Mouse (Mus musculus) bone marrow macrophage, adult 2 months (primary cell): ENCODE measurements around the gene Vwc2. TPM values are rescaled to one million over a fixed set of nuclear protein-coding genes. Genes with fewer than 3 reads are reported as not detected.

Source experiments
- H3K27ac ChIP-seq: 2 replicates; pipeline ENCODE4 v1.5.1; 2012; ENCODE audit warnings: low read depth, low read length; ENCODE audit not compliant: insufficient read depth
- H3K4me1 ChIP-seq: 2 replicates; pipeline ENCODE4 v1.6.1; 2012; ENCODE audit warnings: low read length; ENCODE audit not compliant: control insufficient read depth, insufficient read depth
- H3K4me3 ChIP-seq: 2 replicates; pipeline ENCODE4 v1.5.1; 2012; ENCODE audit warnings: mild to moderate bottlenecking, low read length, moderate library complexity; ENCODE audit not compliant: insufficient read depth
- CTCF ChIP-seq: IDR thresholded peaks from 2 replicates; pipeline ENCODE4 v1.5.1; 2012; ENCODE audit warnings: low read depth, mild to moderate bottlenecking, low read length, moderate library complexity
- POLR2A ChIP-seq: IDR thresholded peaks from 2 replicates; pipeline ENCODE4 v1.6.1; 2012; ENCODE audit warnings: mild to moderate bottlenecking, low read depth, low read length, borderline replicate concordance
- polyA plus RNA-seq: library from polyadenylated mRNA; stranded (reverse); fragments of >200 nt; gene quantifications from 2 replicates; pipeline ENCODE4 v1.2.4, GENCODE M21; 2012; ENCODE audit not compliant: missing spikeins, insufficient read depth, insufficient read length

Gene Vwc2
- polyA plus RNA-seq, 1 experiment, result not detected

GRCm38 (mm10) chr11:11115031-11115647, 1.1 kb downstream of the Vwc2 start:
- no peak overlapping the region for H3K27ac ChIP-seq
- no peaks in the 10 kb centered on the region for H3K4me1 ChIP-seq
- H3K4me3 ChIP-seq, result no peak overlapping the region
- no peak for TF ChIP-seq POLR2A
- no peak for TF ChIP-seq CTCF

- Histone ChIP-seq H3K4me3 (no peak overlapping the region), H3K27ac (no peak overlapping the region), H3K4me1 (no peaks in the 10 kb centered on the region)
- no peak for TF ChIP-seq POLR2A
- TF ChIP-seq CTCF, result no peak
Observed at GRCm38 (mm10) chr11:11115648-11116590, 1.9 kb downstream of the Vwc2 start.

GRCm38 (mm10) chr11:11116736-11117135, 2.7 kb downstream of the Vwc2 start:
- TF ChIP-seq CTCF, result no peak
- TF ChIP-seq POLR2A, result no peak

GRCm38 (mm10) chr11:11122866-11123265, 8.8 kb downstream of the Vwc2 start:
- no peaks in the 10 kb centered on the region for H3K4me1 ChIP-seq
- H3K27ac ChIP-seq, result no peak overlapping the region
- H3K4me3 ChIP-seq, result no peak overlapping the region
- no peak for TF ChIP-seq POLR2A
- no peak for TF ChIP-seq CTCF

More at GRCm38 (mm10) chr11:11116736-11117135, 2.7 kb downstream of the Vwc2 start:
- H3K4me3 ChIP-seq, result no peak overlapping the region
- no peak overlapping the region for H3K27ac ChIP-seq
- no peaks in the 10 kb centered on the region for H3K4me1 ChIP-seq

- Histone ChIP-seq H3K4me3 (no peak overlapping the region), H3K27ac (no peak overlapping the region), H3K4me1 (no peaks in the 10 kb centered on the region)
- no peak for TF ChIP-seq POLR2A
- TF ChIP-seq CTCF, result no peak
Observed at GRCm38 (mm10) chr11:11131414-11132077, 17.5 kb downstream of the Vwc2 start.

- TF ChIP-seq CTCF (no peak), POLR2A (no peak)
- H3K4me1 ChIP-seq, result no peaks in the 10 kb centered on the region
- no peak overlapping the region for H3K4me3 ChIP-seq
- H3K27ac ChIP-seq, result no peak overlapping the region
Observed at GRCm38 (mm10) chr11:11140622-11141021, 26.6 kb downstream of the Vwc2 start.

GRCm38 (mm10) chr11:11152681-11153080, 38.7 kb downstream of the Vwc2 start:
- Histone ChIP-seq H3K4me3 (no peak overlapping the region), H3K27ac (no peak overlapping the region), H3K4me1 (no peaks in the 10 kb centered on the region)
- TF ChIP-seq CTCF, result no peak
- no peak for TF ChIP-seq POLR2A

- TF ChIP-seq POLR2A (no peak), CTCF (no peak)
- no peaks in the 10 kb centered on the region for H3K4me1 ChIP-seq
- no peak overlapping the region for H3K27ac ChIP-seq
- no peak overlapping the region for H3K4me3 ChIP-seq
Observed at GRCm38 (mm10) chr11:11171396-11171795, 57.4 kb downstream of the Vwc2 start.

GRCm38 (mm10) chr11:11175259-11175658, 61.2 kb downstream of the Vwc2 start:
- Histone ChIP-seq H3K4me1 (no peaks in the 10 kb centered on the region), H3K4me3 (no peak overlapping the region)
- TF ChIP-seq CTCF (no peak), POLR2A (no peak)

GRCm38 (mm10) chr11:11182705-11183104, 68.7 kb downstream of the Vwc2 start:
- no peak overlapping the region for H3K4me3 ChIP-seq
- TF ChIP-seq POLR2A, result no peak
- TF ChIP-seq CTCF, result no peak
- H3K4me1 ChIP-seq, result no peaks in the 10 kb centered on the region
- no peak overlapping the region for H3K27ac ChIP-seq

More at GRCm38 (mm10) chr11:11175259-11175658, 61.2 kb downstream of the Vwc2 start:
- no peak overlapping the region for H3K27ac ChIP-seq

GRCm38 (mm10) chr11:11223162-11223561, 109.1 kb downstream of the Vwc2 start:
- H3K4me3 ChIP-seq, result no peak overlapping the region
- TF ChIP-seq POLR2A, result no peak
- no peak for TF ChIP-seq CTCF
- no peak overlapping the region for H3K27ac ChIP-seq
- H3K4me1 ChIP-seq, result no peaks in the 10 kb centered on the region
